Mouse (Mus musculus) bone marrow, adult 2 months (tissue): ENCODE results near the gene Iqca. TPM values are rescaled to one million over a fixed set of nuclear protein-coding genes. Genes with fewer than 3 reads are reported as not detected.

Source experiments
- H3K27ac ChIP-seq: fragments of 200-500 bp; 2 replicates; pipeline ENCODE4 v1.5.1; 2012; ENCODE audit warnings: low read depth, mild to moderate bottlenecking, control low read depth, inconsistent platforms, low read length; ENCODE audit not compliant: control insufficient read depth, poor library complexity, insufficient read depth
- H3K4me1 ChIP-seq: fragments of 200-500 bp; 2 replicates; pipeline ENCODE4 v1.6.1; 2011; ENCODE audit warnings: low read length; ENCODE audit not compliant: control insufficient read depth, insufficient read depth
- H3K4me3 ChIP-seq: fragments of 200-500 bp; replicated peaks from 2 replicates; pipeline ENCODE3; 2011; ENCODE audit warnings: mild to moderate bottlenecking, low read depth, low read length, control low read depth; ENCODE audit not compliant: control insufficient read depth
- CTCF ChIP-seq: fragments of 200-500 bp; IDR thresholded peaks from 2 replicates; pipeline ENCODE4 v1.5.1; 2011; ENCODE audit warnings: low read length, control low read depth; ENCODE audit not compliant: control insufficient read depth, insufficient read depth
- POLR2A ChIP-seq: fragments of 200-500 bp; IDR thresholded peaks from 2 replicates; pipeline ENCODE4 v1.6.1; 2011; ENCODE audit warnings: low read depth, mild to moderate bottlenecking, control low read depth, low read length, borderline replicate concordance; ENCODE audit not compliant: control insufficient read depth
- WGBS: fragments of 180-500 bp; shearing (Covaris S2); methylation state at CpG from one replicate; pipeline ENCODE4 v1.1.7; 2018; 5-methylcytosine and 5-hydroxymethylcytosine counted together
- polyA plus RNA-seq: library from polyadenylated mRNA; stranded (reverse); fragments of >200 nt; gene quantifications from 2 replicates; pipeline ENCODE4 v1.2.4, GENCODE M21; 2011; ENCODE audit warnings: low replicate concordance; ENCODE audit not compliant: missing spikeins, insufficient read depth, insufficient read length

Iqca gene
- polyA plus RNA-seq, 1 experiment, result not detected

- Histone ChIP-seq H3K4me3 (no peak overlapping the region), H3K4me1 (peaks cover 2% of the 10 kb centered on the region; the same call in 1 of the 2 replicates), H3K27ac (no peak overlapping the region)
- TF ChIP-seq POLR2A (no peak), CTCF (no peak)
- WGBS, result 65% methylated on average over 6 of the region's 6 CpGs
Observed at GRCm38 (mm10) chr1:90161623-90162022, 8.4 kb upstream of the Iqca start.

GRCm38 (mm10) chr1:90159927-90160326 is 6.7 kb upstream of the Iqca start:
- H3K4me1 ChIP-seq, result peaks cover 2% of the 10 kb centered on the region; the same call in 1 of the 2 replicates
- TF ChIP-seq POLR2A (no peak), CTCF (no peak)
- 43% methylated on average over 13 of the region's 13 CpGs for WGBS
- H3K4me3 ChIP-seq, result no peak overlapping the region
- no peak overlapping the region for H3K27ac ChIP-seq

GRCm38 (mm10) chr1:90156589-90156988 is 3.4 kb upstream of the Iqca start:
- Histone ChIP-seq H3K27ac (no peak overlapping the region), H3K4me3 (no peak overlapping the region), H3K4me1 (no peaks in the 10 kb centered on the region)
- TF ChIP-seq POLR2A (no peak), CTCF (no peak)
- 68% methylated on average over 7 of the region's 7 CpGs for WGBS

DNA sequence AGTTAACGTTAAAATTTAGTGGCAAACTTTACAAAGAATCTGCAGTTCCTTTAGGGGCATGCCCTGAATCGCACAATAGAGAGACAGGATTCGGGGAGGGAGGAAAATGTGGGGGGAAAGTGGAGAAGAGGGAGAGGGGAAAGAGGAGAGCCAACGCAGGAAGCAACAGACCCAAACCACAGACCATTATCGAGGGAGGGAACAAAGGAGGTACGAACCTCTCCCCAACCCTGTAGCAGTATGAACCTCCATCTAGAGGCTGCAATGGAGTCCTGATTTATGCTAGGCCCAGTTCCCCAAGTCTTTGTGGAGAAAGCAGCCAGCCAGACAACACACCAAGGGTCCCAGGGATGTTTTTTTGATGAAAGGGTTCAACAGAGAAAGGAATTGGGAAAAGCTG is 586 bp upstream of the Iqca start:
- Histone ChIP-seq H3K27ac (no peak overlapping the region), H3K4me1 (no peaks in the 10 kb centered on the region), H3K4me3 (no peak overlapping the region)
- 0% methylated on average over 6 of the region's 6 CpGs for WGBS
- TF ChIP-seq CTCF (no peak), POLR2A (no peak)

GRCm38 (mm10) chr1:90139729-90140128 is 13.5 kb downstream of the Iqca start:
- no peak overlapping the region for H3K27ac ChIP-seq
- H3K4me3 ChIP-seq, result no peak overlapping the region
- WGBS, result 87% methylated on average over 8 of the region's 8 CpGs
- TF ChIP-seq CTCF (no peak), POLR2A (no peak)
- no peaks in the 10 kb centered on the region for H3K4me1 ChIP-seq

DNA sequence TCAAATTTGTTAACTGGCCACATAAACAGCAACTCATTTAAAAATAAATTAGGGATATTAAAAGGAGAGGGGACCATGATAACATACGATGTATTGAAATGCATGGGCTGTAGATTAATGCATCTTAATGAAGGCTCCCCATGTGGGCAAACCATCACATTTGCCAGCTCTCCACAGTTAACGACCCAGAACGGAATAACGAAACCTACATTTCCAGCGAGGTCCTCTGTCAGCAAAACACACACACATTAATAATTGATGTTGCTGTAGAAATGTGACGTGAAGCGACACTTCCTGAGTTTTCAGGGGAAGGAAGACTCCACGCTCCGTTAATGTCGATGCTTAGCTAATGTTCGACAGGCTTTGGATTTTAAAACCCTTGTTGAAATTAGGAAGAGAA is 20.8 kb downstream of the Iqca start:
- 83% methylated on average over 11 of the region's 11 CpGs for WGBS
- Histone ChIP-seq H3K4me3 (no peak overlapping the region), H3K27ac (no peak overlapping the region), H3K4me1 (no peaks in the 10 kb centered on the region)
- TF ChIP-seq CTCF (no peak), POLR2A (no peak)

- no peak for TF ChIP-seq CTCF
- no peak for TF ChIP-seq POLR2A
- H3K4me3 ChIP-seq, result no peak overlapping the region
- no peak overlapping the region for H3K27ac ChIP-seq
- no peaks in the 10 kb centered on the region for H3K4me1 ChIP-seq
- 75% methylated on average over 7 of the region's 7 CpGs for WGBS
Observed at GRCm38 (mm10) chr1:90131982-90132381, 21.2 kb downstream of the Iqca start.

DNA sequence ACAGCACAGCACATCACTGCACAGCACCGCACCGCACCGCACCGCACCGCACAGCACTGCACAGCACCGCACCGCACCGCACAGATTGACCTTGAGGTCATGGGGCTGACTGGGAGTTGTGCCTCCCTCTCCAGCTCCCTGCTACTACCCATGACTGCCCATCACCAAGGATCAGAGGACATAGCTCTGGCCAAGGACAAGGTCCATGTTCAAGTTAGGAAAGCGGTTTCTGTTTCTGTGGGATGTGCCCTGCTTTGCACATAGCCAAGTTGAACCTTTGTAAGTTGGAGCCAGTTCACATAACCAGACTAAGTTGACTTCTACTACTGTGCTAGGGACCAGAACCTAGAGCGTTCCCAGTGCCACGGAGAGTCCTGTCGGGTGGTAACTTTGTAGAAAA is 28.6 kb downstream of the Iqca start:
- H3K4me3 ChIP-seq, result no peak overlapping the region
- 91% methylated on average over 12 of the region's 12 CpGs for WGBS
- TF ChIP-seq POLR2A (no peak), CTCF (no peak)
- no peaks in the 10 kb centered on the region for H3K4me1 ChIP-seq
- no peak overlapping the region for H3K27ac ChIP-seq

- Histone ChIP-seq H3K4me1 (no peaks in the 10 kb centered on the region), H3K4me3 (no peak overlapping the region), H3K27ac (no peak overlapping the region)
- 72% methylated on average over 6 of the region's 6 CpGs for WGBS
- TF ChIP-seq CTCF, result no peak
- no peak for TF ChIP-seq POLR2A
Observed at GRCm38 (mm10) chr1:90120706-90121105, 32.5 kb downstream of the Iqca start.
